In genomic region chr7:27486102-27486769, GRCm38 (mm10) we compare ENCODE assay signal across 9 mouse cellular contexts. TPM values are rescaled to one million over a fixed set of nuclear protein-coding genes. Genes with fewer than 3 reads are reported as not detected.
A peak's percentile ranks its signal among the peaks of the same experiment; 100 is the strongest.
DNase-seq lines count a peak whose midpoint lies in the region; ATAC-seq and TF ChIP-seq lines count a peak whose summit lies in the region.
"Had no signal": no experiment of that assay in that cellular context is flagged by ENCODE, and none has a peak within 500 bp of the region (broad histone marks: within the 10 kb centered on the region; RNA-seq: fewer than 3 reads in every experiment).

No protein-coding gene starts in this region.

- H3K9ac ChIP-seq in MEL (ENCODE audit: control insufficient read depth, low read depth, low read length, poor library complexity, severe bottlenecking) = peak overlapping the region; percentile 66
- H3K9ac ChIP-seq in forebrain, postnatal 0 days = peak overlapping the region; percentile 83
- no peak overlapping the region; the same call in 1 of the 2 replicates for H3K9ac ChIP-seq in limb, embryonic 11.5 days (ENCODE audit: low read length)
- H3K9ac ChIP-seq in midbrain, embryonic 13.5 days (replicated peaks) = peak overlapping the region; percentile 49; the same call in 1 of the 2 replicates

- peaks cover 14 to 32% of the 10 kb centered on the region in 2 experiments for H3K4me1 ChIP-seq in MEL (ENCODE audit: control insufficient read depth in 1 of 2, insufficient read depth in 2 of 2, low read length in 2 of 2)
- peaks cover 5% of the 10 kb centered on the region; the same call in 1 of the 2 replicates for H3K4me1 ChIP-seq in forebrain, postnatal 0 days (ENCODE audit: insufficient read depth)
- peaks cover 9% of the 10 kb centered on the region for H3K4me1 ChIP-seq in limb, embryonic 11.5 days (ENCODE audit: control insufficient read depth, insufficient read depth, low read length)
- H3K4me1 ChIP-seq in midbrain, embryonic 13.5 days (replicated peaks) = peaks cover 30% of the 10 kb centered on the region

- TF ChIP-seq RAD21 in MEL (IDR thresholded peaks at IDR 0.05; ENCODE audit: low read depth, low read length) = no peak

- H3K4me2 ChIP-seq in forebrain, postnatal 0 days (ENCODE audit: low read depth) = peak overlapping the region; percentile 57
- H3K4me2 ChIP-seq in limb, embryonic 11.5 days (ENCODE audit: low read depth, severe bottlenecking) = peak overlapping the region; percentile 66
- peak overlapping the region; percentile 59 for H3K4me2 ChIP-seq in midbrain, embryonic 13.5 days (replicated peaks)

- no peak; a peak in 1 of 4 replicates for TF ChIP-seq EP300 in MEL (IDR thresholded peaks at IDR 0.05; ENCODE audit: low read depth in 1 of 2, low read length in 2 of 2)

- no peaks in the 10 kb centered on the region for H3K9me3 ChIP-seq in MEL (replicated peaks; ENCODE audit: insufficient read depth, low read length)
- no peaks in the 10 kb centered on the region for H3K9me3 ChIP-seq in forebrain, postnatal 0 days (ENCODE audit: low read length)
- no peaks in the 10 kb centered on the region for H3K9me3 ChIP-seq in limb, embryonic 11.5 days (ENCODE audit: control insufficient read depth, low read length)
- no peaks in the 10 kb centered on the region for H3K9me3 ChIP-seq in midbrain, embryonic 13.5 days

- H3K27me3 ChIP-seq in MEL (ENCODE audit: control insufficient read depth in 1 of 2, insufficient read depth in 2 of 2, low read length in 2 of 2) = no peaks in the 10 kb centered on the region
- H3K27me3 ChIP-seq in forebrain, postnatal 0 days (ENCODE audit: insufficient read depth, low read length) = no peaks in the 10 kb centered on the region
- H3K27me3 ChIP-seq in limb, embryonic 11.5 days (ENCODE audit: control insufficient read depth, insufficient read depth, low read length) = no peaks in the 10 kb centered on the region
- H3K27me3 ChIP-seq in midbrain, embryonic 13.5 days = peaks cover 23% of the 10 kb centered on the region; the same call in 1 of the 2 replicates

- peak overlapping the region; percentile 62 for H3K27ac ChIP-seq in MEL (ENCODE audit: control insufficient read depth, low read depth, low read length)
- peak overlapping the region; percentile 90; the same call in 1 of the 2 replicates for H3K27ac ChIP-seq in forebrain, postnatal 0 days (ENCODE audit: low read depth, low read length)
- H3K27ac ChIP-seq in limb, embryonic 11.5 days (replicated peaks; ENCODE audit: low read depth, low read length) = 0 out of 2 replicates have a peak overlapping the region, but pooled peaks have one; percentile 9
- peak overlapping the region; percentile 86; the same call in 1 of the 2 replicates for H3K27ac ChIP-seq in midbrain, embryonic 13.5 days

- peak; percentile 1; the same call in 1 of the 2 replicates for ATAC-seq in frontal cortex, adult (ENCODE audit: low TSS enrichment)
- ATAC-seq in forebrain, postnatal 0 days = peak; percentile 2
- ATAC-seq in limb, embryonic 11.5 days (ENCODE audit: insufficient number of reproducible peaks, low FRiP score, low TSS enrichment, low read depth) = peak; percentile 2; the same call in 1 of the 2 replicates
- ATAC-seq in midbrain, embryonic 13.5 days = peak; percentile 28
- ATAC-seq in inflammation-experienced regulatory T-cells, adult 6 months = no peak

- TF ChIP-seq CTCF in MEL (IDR thresholded peaks at IDR 0.05 in 2 of 3, conservative IDR thresholded peaks at IDR 0.05 in 1 of 3; ENCODE audit: control insufficient read depth in 1 of 3, insufficient read depth in 1 of 3, low read depth in 2 of 3, low read length in 3 of 3, poor library complexity in 1 of 3, severe bottlenecking in 1 of 3) = no peak
- no peak for TF ChIP-seq CTCF in forebrain, postnatal 0 days (IDR thresholded peaks at IDR 0.05; ENCODE audit: low read depth)

- TF ChIP-seq POLR2A in MEL (IDR thresholded peaks at IDR 0.05; ENCODE audit: control insufficient read depth in 1 of 2, insufficient read depth in 1 of 2, low read depth in 1 of 2, low read length in 2 of 2, poor library complexity in 1 of 2) = no peak

- 5% methylated on average over 13 of the region's 13 CpGs for WGBS in forebrain, postnatal 0 days
- WGBS in limb, embryonic 11.5 days = 3% methylated on average over 13 of the region's 13 CpGs
- WGBS in midbrain, embryonic 13.5 days = 6% methylated on average over 13 of the region's 13 CpGs

- no peak for DNase-seq in frontal cortex, postnatal 36 days (ENCODE audit: low spot score in 2 of 2)
- DNase-seq in MEL (ENCODE audit: low read depth, low spot score) = peak; percentile 87
- DNase-seq in forebrain, postnatal 0 days = no peak
- peak; percentile 35 for DNase-seq in limb, embryonic 11.5 days (ENCODE audit: low spot score)
- no peak for DNase-seq in layer of hippocampus, adult 11-12 months (ENCODE audit: low spot score)

- H3K4me3 ChIP-seq in MEL (ENCODE audit: control insufficient read depth in 1 of 2, insufficient read depth in 1 of 2, low read depth in 2 of 2, low read length in 2 of 2) = peak overlapping the region; percentile 57 to 74
- peak overlapping the region; percentile 82 for H3K4me3 ChIP-seq in forebrain, postnatal 0 days (ENCODE audit: low read depth, low read length)
- H3K4me3 ChIP-seq in limb, embryonic 11.5 days (ENCODE audit: low read depth, low read length) = peak overlapping the region; percentile 78
- H3K4me3 ChIP-seq in midbrain, embryonic 13.5 days (replicated peaks) = peak overlapping the region; percentile 69

- peaks cover 0 to 39% of the 10 kb centered on the region in 2 experiments; a peak in 2 of 4 replicates for H3K36me3 ChIP-seq in MEL (ENCODE audit: control insufficient read depth in 1 of 2, insufficient read depth in 2 of 2, low read length in 2 of 2)
- H3K36me3 ChIP-seq in forebrain, postnatal 0 days (ENCODE audit: insufficient read depth) = no peaks in the 10 kb centered on the region
- no peaks in the 10 kb centered on the region; the same call in 1 of the 2 replicates for H3K36me3 ChIP-seq in limb, embryonic 11.5 days (ENCODE audit: control insufficient read depth, insufficient read depth, low read length)
- no peaks in the 10 kb centered on the region for H3K36me3 ChIP-seq in midbrain, embryonic 13.5 days

- H3K79me2 ChIP-seq in MEL (ENCODE audit: control insufficient read depth, insufficient read depth, low read length, poor library complexity) = peaks cover 10% of the 10 kb centered on the region

TF ChIP-seq in MEL, 35 proteins besides CTCF, POLR2A, EP300 and RAD21 (continues in another document):
- TF ChIP-seq SMC3 (IDR thresholded peaks at IDR 0.05; ENCODE audit: low read depth, low read length) = no peak

RNA-seq across cellular contexts. Expression of gene Sertad1, which starts 0.5 kb away (rescaled TPM):
- total RNA-seq in MEL (2012; rRNA removed) = 9.9 and 12.4 TPM in 2 replicates
- polyA plus RNA-seq in MEL (2012; ENCODE audit: insufficient read depth in 1 of 2, insufficient read length in 2 of 2, low read depth in 1 of 2, low replicate concordance in 2 of 2, missing spikeins in 1 of 2) = 10 to 100 TPM in 1 of 2 experiments, not detected in 1; 10.6 TPM
- 5.2 and 6.3 TPM in 2 replicates for total RNA-seq in forebrain, postnatal 0 days (2014; rRNA removed)
- 6.3 and 7.4 TPM in 2 replicates for polyA plus RNA-seq in forebrain, postnatal 0 days (2015; fragmentation: Nextera tagmentation; extraction: Ambion mirVana)
- polyA plus RNA-seq in limb, embryonic 11.5 days (2014; fragmentation: Nextera tagmentation; extraction: Ambion mirVana) = 29.0 and 31.5 TPM in 2 replicates
- polyA plus RNA-seq in midbrain, embryonic 13.5 days (2015; fragmentation: Nextera tagmentation; extraction: Ambion mirVana) = 8.2 and 8.5 TPM in 2 replicates
- 10 to 100 TPM; 38.7 to 44.4 (median 40.2) TPM for polyA plus RNA-seq in inflammation-experienced regulatory T-cells, adult 6 months (2017; shearing (Covaris generic))

RNA-seq across cellular contexts. Expression of gene Sertad3, which starts 12.7 kb away (rescaled TPM):
- 2.0 and 2.4 TPM in 2 replicates for total RNA-seq in MEL (2012; rRNA removed)
- polyA plus RNA-seq in MEL (2012; ENCODE audit: insufficient read depth in 1 of 2, insufficient read length in 2 of 2, low read depth in 1 of 2, low replicate concordance in 2 of 2, missing spikeins in 1 of 2) = 1 to 10 TPM in 1 of 2 experiments, not detected in 1; 6.7 TPM
- total RNA-seq in forebrain, postnatal 0 days (2014; rRNA removed) = 1.8 and 5.5 TPM in 2 replicates
- 4.3 and 4.9 TPM in 2 replicates for polyA plus RNA-seq in forebrain, postnatal 0 days (2015; fragmentation: Nextera tagmentation; extraction: Ambion mirVana)
- 25.9 and 29.3 TPM in 2 replicates for polyA plus RNA-seq in limb, embryonic 11.5 days (2014; fragmentation: Nextera tagmentation; extraction: Ambion mirVana)
- 12.4 and 12.6 TPM in 2 replicates for polyA plus RNA-seq in midbrain, embryonic 13.5 days (2015; fragmentation: Nextera tagmentation; extraction: Ambion mirVana)
- polyA plus RNA-seq in inflammation-experienced regulatory T-cells, adult 6 months (2017; shearing (Covaris generic)) = 10 to 100 TPM; 37.6 to 53.5 (median 42.6) TPM

RNA-seq across cellular contexts. Expression of gene Prx, which starts 12.9 kb away (rescaled TPM):
- 0.39 TPM in 2 replicates for total RNA-seq in MEL (2012; rRNA removed)
- 1 to 10 TPM in 1 of 2 experiments, not detected in 1; 1.4 TPM for polyA plus RNA-seq in MEL (2012; ENCODE audit: insufficient read depth in 1 of 2, insufficient read length in 2 of 2, low read depth in 1 of 2, low replicate concordance in 2 of 2, missing spikeins in 1 of 2)
- 1.9 and 2.4 TPM in 2 replicates for total RNA-seq in forebrain, postnatal 0 days (2014; rRNA removed)
- polyA plus RNA-seq in forebrain, postnatal 0 days (2015; fragmentation: Nextera tagmentation; extraction: Ambion mirVana) = 1.1 and 1.4 TPM in 2 replicates
- 1.5 and 2.1 TPM in 2 replicates for polyA plus RNA-seq in limb, embryonic 11.5 days (2014; fragmentation: Nextera tagmentation; extraction: Ambion mirVana)
- 1.2 and 1.6 TPM in 2 replicates for polyA plus RNA-seq in midbrain, embryonic 13.5 days (2015; fragmentation: Nextera tagmentation; extraction: Ambion mirVana)
- polyA plus RNA-seq in inflammation-experienced regulatory T-cells, adult 6 months (2017; shearing (Covaris generic)) = under 1 TPM; 0.24 to 0.52 (median 0.30) TPM

RNA-seq across cellular contexts. Expression of gene Hipk4, which starts 36.8 kb away (rescaled TPM):
- not detected in 2 replicates for total RNA-seq in MEL (2012; rRNA removed)
- under 1 TPM in 1 of 2 experiments, not detected in 1; 0.26 TPM for polyA plus RNA-seq in MEL (2012; ENCODE audit: insufficient read depth in 1 of 2, insufficient read length in 2 of 2, low read depth in 1 of 2, low replicate concordance in 2 of 2, missing spikeins in 1 of 2)
- 0.38 and 0.95 TPM in 2 replicates for total RNA-seq in forebrain, postnatal 0 days (2014; rRNA removed)
- 0.27 and 0.49 TPM in 2 replicates for polyA plus RNA-seq in forebrain, postnatal 0 days (2015; fragmentation: Nextera tagmentation; extraction: Ambion mirVana)
- polyA plus RNA-seq in limb, embryonic 11.5 days (2014; fragmentation: Nextera tagmentation; extraction: Ambion mirVana) = 0.45 and 0.72 TPM in 2 replicates
- 0.37 and 0.52 TPM in 2 replicates for polyA plus RNA-seq in midbrain, embryonic 13.5 days (2015; fragmentation: Nextera tagmentation; extraction: Ambion mirVana)
- polyA plus RNA-seq in inflammation-experienced regulatory T-cells, adult 6 months (2017; shearing (Covaris generic)) = under 1 TPM; 0.20 to 0.33 (median 0.23) TPM
- total RNA-seq: layer of hippocampus, adult 18-20 months had no signal

RNA-seq across cellular contexts. Expression of gene Blvrb, which starts 38.5 kb away (rescaled TPM):
- total RNA-seq in MEL (2012; rRNA removed) = 183 and 245 TPM in 2 replicates
- polyA plus RNA-seq in MEL (2012; ENCODE audit: insufficient read depth in 1 of 2, insufficient read length in 2 of 2, low read depth in 1 of 2, low replicate concordance in 2 of 2, missing spikeins in 1 of 2) = 100 to 1,000 TPM in 1 of 2 experiments, not detected in 1; 210 TPM
- 11.6 and 14.3 TPM in 2 replicates for total RNA-seq in forebrain, postnatal 0 days (2014; rRNA removed)
- 16.3 and 18.9 TPM in 2 replicates for polyA plus RNA-seq in forebrain, postnatal 0 days (2015; fragmentation: Nextera tagmentation; extraction: Ambion mirVana)
- polyA plus RNA-seq in limb, embryonic 11.5 days (2014; fragmentation: Nextera tagmentation; extraction: Ambion mirVana) = 29.0 and 30.5 TPM in 2 replicates
- polyA plus RNA-seq in midbrain, embryonic 13.5 days (2015; fragmentation: Nextera tagmentation; extraction: Ambion mirVana) = 14.8 and 16.1 TPM in 2 replicates
- 10 to 100 TPM in 2 of 3 experiments, 1 to 10 TPM in 1; 6.0 to 21.7 (median 17.0) TPM for polyA plus RNA-seq in inflammation-experienced regulatory T-cells, adult 6 months (2017; shearing (Covaris generic))

Comparison
In these comparisons a context has a peak if more than half of its experiments do, and no peak if none do; other contexts are left out.
1. DNase-seq: peak in MEL (single experiment) and limb, embryonic 11.5 days (single experiment); none in frontal cortex, postnatal 36 days (0 of 2), forebrain, postnatal 0 days (single experiment) and layer of hippocampus, adult 11-12 months (single experiment).
2. H3K27ac ChIP-seq: peak in every context shown above with its lines; median percentile 90 in forebrain, postnatal 0 days; 86 in midbrain, embryonic 13.5 days; 62 in MEL; 9 in limb, embryonic 11.5 days.
3. Peak in every context shown above with its lines, with median percentiles within 50 percentile points of each other: H3K4me3 ChIP-seq and H3K4me2 ChIP-seq.